Mouse (Mus musculus): ENCODE results near the gene Mrgprf. TPM values are rescaled to one million over a fixed set of nuclear protein-coding genes. Genes with fewer than 3 reads are reported as not detected.

Mrgprf gene
- polyA plus RNA-seq, 1 experiment from 2014 or later, result 0.55 TPM

DNA sequence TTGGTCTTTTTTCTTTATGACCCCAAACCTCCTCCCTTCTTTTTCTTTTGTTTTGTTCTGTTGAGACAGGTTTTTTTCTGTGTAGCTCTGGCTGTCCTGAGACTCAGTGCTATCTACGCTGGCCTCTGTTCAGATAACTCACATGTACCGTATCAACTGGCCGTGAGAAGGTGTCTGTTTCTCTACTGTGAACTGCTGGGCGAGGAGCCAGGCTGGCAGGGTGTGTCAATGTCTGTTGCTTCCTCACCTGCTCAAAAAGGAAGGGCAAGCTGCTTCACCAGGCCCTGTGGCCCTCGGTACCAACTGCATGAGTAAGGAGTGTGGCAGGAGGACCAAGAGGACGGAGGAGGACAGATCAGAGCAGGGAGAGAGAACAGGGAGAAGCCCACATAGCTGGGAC lies 13.2 kb upstream of the Mrgprf start:
- 60% methylated on average over 6 of the region's 6 CpGs for WGBS
- H3K27me3 ChIP-seq (ENCODE audit: insufficient read depth, low read length), result no peaks in the 10 kb centered on the region

DNA sequence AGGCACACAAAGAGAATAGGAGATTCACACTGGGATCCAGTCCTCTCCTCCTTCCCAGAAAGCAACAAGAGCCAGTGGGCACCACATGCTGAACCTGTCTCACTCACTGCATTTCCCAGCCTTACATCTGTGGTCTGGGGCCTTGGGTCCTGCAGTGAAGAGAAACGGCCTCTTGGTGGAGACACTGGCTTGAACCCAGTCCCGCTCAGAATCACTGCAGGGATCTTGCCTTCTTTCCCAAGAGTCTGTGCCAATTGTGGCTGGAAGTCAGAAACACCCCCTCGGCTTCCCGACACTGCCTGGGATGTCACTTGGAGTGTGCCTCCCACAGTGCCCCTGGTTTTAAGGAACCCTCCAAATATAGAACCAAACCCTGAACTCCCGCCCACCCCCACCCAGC lies 11.3 kb upstream of the Mrgprf start:
- Histone ChIP-seq H3K4me2 (no peak overlapping the region), H3K4me1 (ENCODE audit: insufficient read depth) (no peaks in the 10 kb centered on the region), H3K4me3 (ENCODE audit: low read depth, low read length) (no peak overlapping the region), H3K27ac (ENCODE audit: low read depth) (no peak overlapping the region), H3K9me3 (ENCODE audit: low read depth, low read length) (no peaks in the 10 kb centered on the region), H3K27me3 (ENCODE audit: insufficient read depth, low read length) (no peaks in the 10 kb centered on the region), H3K9ac (no peak overlapping the region), H3K36me3 (ENCODE audit: insufficient read depth) (no peaks in the 10 kb centered on the region)
- peak; percentile 75 for TF ChIP-seq CTCF (IDR thresholded peaks at IDR 0.05; ENCODE audit: low read depth)
- ATAC-seq (ENCODE audit: insufficient read depth) (peak; percentile 51; the same call in 1 of the 2 replicates), DNase-seq (peak; percentile 78)
- WGBS, result 19% methylated on average over 5 of the region's 5 CpGs

More for the DNA sequence above, 13.2 kb upstream of the Mrgprf start:
- peaks cover 6% of the 10 kb centered on the region; the same call in 1 of the 2 replicates for H3K4me1 ChIP-seq (ENCODE audit: insufficient read depth)
- DNase-seq (no peak), ATAC-seq (ENCODE audit: insufficient read depth) (no peak)
- no peak overlapping the region for H3K4me3 ChIP-seq (ENCODE audit: low read depth, low read length)
- H3K4me2 ChIP-seq, result no peak overlapping the region
- no peak overlapping the region for H3K9ac ChIP-seq
- no peaks in the 10 kb centered on the region for H3K36me3 ChIP-seq (ENCODE audit: insufficient read depth)
- no peak overlapping the region for H3K27ac ChIP-seq (ENCODE audit: low read depth)
- no peak for TF ChIP-seq CTCF (IDR thresholded peaks at IDR 0.05; ENCODE audit: low read depth)
- H3K9me3 ChIP-seq (ENCODE audit: low read depth, low read length), result no peaks in the 10 kb centered on the region

DNA sequence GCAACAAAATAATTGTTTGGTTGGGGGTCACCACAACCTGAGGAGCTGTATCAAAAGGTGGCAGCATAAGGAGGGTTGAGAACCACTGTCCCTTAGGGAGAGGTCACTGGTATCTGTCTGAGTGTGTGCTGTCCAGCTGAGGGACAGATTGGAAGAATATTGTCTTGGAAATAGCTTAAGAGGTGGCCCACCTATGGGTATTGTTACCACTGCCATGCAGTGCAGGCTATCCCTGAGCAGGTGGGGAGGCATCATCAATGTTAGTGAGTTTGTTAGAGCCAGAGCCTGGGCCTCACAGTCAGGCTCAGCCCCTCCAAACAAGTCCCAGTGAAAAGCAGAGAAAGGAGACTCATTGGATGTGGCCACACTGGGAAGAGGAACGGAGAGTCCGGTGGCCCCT lies 8.8 kb upstream of the Mrgprf start:
- ATAC-seq (ENCODE audit: insufficient read depth) (no peak), DNase-seq (no peak)
- WGBS, result 93% methylated on average over 2 of the region's 2 CpGs
- Histone ChIP-seq H3K27me3 (ENCODE audit: insufficient read depth, low read length) (no peaks in the 10 kb centered on the region), H3K36me3 (ENCODE audit: insufficient read depth) (no peaks in the 10 kb centered on the region), H3K27ac (ENCODE audit: low read depth) (no peak overlapping the region), H3K9me3 (ENCODE audit: low read depth, low read length) (no peaks in the 10 kb centered on the region), H3K9ac (no peak overlapping the region), H3K4me3 (ENCODE audit: low read depth, low read length) (no peak overlapping the region), H3K4me1 (ENCODE audit: insufficient read depth) (no peaks in the 10 kb centered on the region), H3K4me2 (no peak overlapping the region)
- no peak for TF ChIP-seq CTCF (IDR thresholded peaks at IDR 0.05; ENCODE audit: low read depth)

DNA sequence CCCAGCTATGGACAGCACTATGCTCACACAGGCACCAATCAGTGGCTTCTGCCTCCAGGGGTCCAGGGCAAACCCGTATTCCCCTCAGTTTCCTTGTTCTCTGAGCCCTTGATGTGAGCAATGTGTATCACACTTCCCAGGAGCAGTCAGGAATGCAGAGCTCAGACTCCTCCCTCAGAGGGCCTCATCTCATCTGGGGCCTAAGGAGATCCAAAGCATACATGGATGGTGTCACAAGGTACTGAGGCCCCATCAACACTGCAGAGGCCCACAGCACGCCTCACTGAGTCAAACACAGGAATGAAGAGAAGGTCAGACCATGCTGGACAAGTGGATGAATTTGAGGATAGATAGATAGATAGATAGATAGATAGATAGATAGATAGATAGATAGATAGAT lies 7.9 kb upstream of the Mrgprf start:
- H3K36me3 ChIP-seq (ENCODE audit: insufficient read depth), result no peaks in the 10 kb centered on the region
- H3K4me3 ChIP-seq (ENCODE audit: low read depth, low read length), result no peak overlapping the region
- no peaks in the 10 kb centered on the region for H3K27me3 ChIP-seq (ENCODE audit: insufficient read depth, low read length)
- no peak overlapping the region for H3K9ac ChIP-seq
- DNase-seq (no peak), ATAC-seq (ENCODE audit: insufficient read depth) (no peak)
- 60% methylated on average over 2 of the region's 2 CpGs for WGBS
- H3K4me1 ChIP-seq (ENCODE audit: insufficient read depth), result no peaks in the 10 kb centered on the region
- H3K27ac ChIP-seq (ENCODE audit: low read depth), result no peak overlapping the region
- no peak overlapping the region for H3K4me2 ChIP-seq
- no peaks in the 10 kb centered on the region for H3K9me3 ChIP-seq (ENCODE audit: low read depth, low read length)
- no peak for TF ChIP-seq CTCF (IDR thresholded peaks at IDR 0.05; ENCODE audit: low read depth)

DNA sequence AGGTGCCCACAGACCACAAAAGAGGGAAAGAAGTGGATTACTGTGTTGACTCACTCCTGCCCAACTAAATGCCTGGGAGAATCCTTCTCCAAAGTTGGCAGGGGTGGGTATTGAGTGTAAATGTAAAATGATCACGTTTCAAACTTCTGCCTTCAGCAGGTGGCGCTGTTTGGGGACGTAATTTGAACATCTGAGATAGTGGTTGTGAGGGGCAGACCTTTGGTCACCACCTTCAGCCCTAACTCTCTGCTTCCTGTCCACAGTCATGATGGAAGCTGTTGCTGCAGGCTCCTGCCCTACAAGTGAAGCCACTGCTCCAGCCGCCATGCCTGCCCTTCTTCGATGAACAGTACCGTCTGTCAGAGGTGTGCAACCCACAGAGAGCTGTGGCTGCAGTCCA lies 6.8 kb upstream of the Mrgprf start:
- no peak overlapping the region for H3K27ac ChIP-seq (ENCODE audit: low read depth)
- H3K4me1 ChIP-seq (ENCODE audit: insufficient read depth), result peaks cover under 1% of the 10 kb centered on the region; the same call in 1 of the 2 replicates
- no peaks in the 10 kb centered on the region for H3K9me3 ChIP-seq (ENCODE audit: low read depth, low read length)
- no peaks in the 10 kb centered on the region for H3K36me3 ChIP-seq (ENCODE audit: insufficient read depth)
- H3K4me3 ChIP-seq (ENCODE audit: low read depth, low read length), result no peak overlapping the region
- ATAC-seq (ENCODE audit: insufficient read depth) (no peak), DNase-seq (peak; percentile 23)
- H3K27me3 ChIP-seq (ENCODE audit: insufficient read depth, low read length), result no peaks in the 10 kb centered on the region
- no peak overlapping the region for H3K9ac ChIP-seq
- peak; percentile 35 for TF ChIP-seq CTCF (IDR thresholded peaks at IDR 0.05; ENCODE audit: low read depth)
- H3K4me2 ChIP-seq, result no peak overlapping the region
- 36% methylated on average over 6 of the region's 6 CpGs for WGBS

DNA sequence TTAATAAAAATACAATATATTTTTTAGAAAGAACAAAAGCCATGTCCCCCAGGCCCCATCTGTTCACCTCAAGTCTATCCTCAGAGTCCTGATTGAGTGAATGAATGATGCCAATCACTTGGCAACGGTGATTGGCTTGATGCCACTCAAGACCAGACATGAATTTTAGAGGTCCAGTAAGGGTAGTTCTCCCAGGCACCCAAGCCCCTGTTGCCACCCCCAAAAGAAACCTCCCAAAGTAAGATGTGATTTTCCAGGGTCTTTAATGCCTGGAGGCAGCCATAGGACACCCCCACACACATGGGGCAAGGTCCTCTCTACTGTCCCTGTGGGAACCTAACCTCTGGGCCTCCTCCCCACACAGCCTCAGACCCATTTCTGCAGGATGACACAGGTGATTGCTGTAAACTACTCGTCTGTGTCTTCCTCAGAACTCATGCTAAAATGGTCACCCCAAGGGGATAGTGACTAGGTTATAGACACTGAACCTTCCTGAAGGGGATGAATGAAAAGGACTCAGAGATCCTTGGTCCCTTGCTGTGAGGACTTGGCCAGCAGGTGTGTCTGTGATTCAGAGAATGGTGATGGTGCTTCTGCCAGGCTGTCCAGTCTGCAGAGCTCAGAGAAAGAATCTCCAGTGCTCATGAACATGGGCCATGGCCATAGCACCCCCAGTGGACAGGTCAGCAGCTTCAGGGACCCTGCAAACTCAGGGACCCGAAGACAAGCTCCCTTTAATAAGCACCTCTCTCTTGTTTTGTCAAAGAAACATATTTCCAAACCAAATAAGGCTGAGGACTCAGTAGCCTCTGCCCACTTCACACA lies 1.8 kb upstream of the Mrgprf start:
- no peak overlapping the region for H3K27ac ChIP-seq (ENCODE audit: low read depth)
- no peak overlapping the region for H3K4me2 ChIP-seq
- H3K27me3 ChIP-seq (ENCODE audit: insufficient read depth, low read length), result no peaks in the 10 kb centered on the region
- peaks cover 13% of the 10 kb centered on the region for H3K4me1 ChIP-seq (ENCODE audit: insufficient read depth)
- WGBS, result 54% methylated on average over 3 of the region's 3 CpGs
- no peaks in the 10 kb centered on the region for H3K9me3 ChIP-seq (ENCODE audit: low read depth, low read length)
- H3K9ac ChIP-seq, result no peak overlapping the region
- no peak for ATAC-seq (ENCODE audit: insufficient read depth)
- DNase-seq, result no peak
- TF ChIP-seq CTCF (IDR thresholded peaks at IDR 0.05; ENCODE audit: low read depth), result no peak
- no peaks in the 10 kb centered on the region for H3K36me3 ChIP-seq (ENCODE audit: insufficient read depth)
- H3K4me3 ChIP-seq (ENCODE audit: low read depth, low read length), result no peak overlapping the region

DNA sequence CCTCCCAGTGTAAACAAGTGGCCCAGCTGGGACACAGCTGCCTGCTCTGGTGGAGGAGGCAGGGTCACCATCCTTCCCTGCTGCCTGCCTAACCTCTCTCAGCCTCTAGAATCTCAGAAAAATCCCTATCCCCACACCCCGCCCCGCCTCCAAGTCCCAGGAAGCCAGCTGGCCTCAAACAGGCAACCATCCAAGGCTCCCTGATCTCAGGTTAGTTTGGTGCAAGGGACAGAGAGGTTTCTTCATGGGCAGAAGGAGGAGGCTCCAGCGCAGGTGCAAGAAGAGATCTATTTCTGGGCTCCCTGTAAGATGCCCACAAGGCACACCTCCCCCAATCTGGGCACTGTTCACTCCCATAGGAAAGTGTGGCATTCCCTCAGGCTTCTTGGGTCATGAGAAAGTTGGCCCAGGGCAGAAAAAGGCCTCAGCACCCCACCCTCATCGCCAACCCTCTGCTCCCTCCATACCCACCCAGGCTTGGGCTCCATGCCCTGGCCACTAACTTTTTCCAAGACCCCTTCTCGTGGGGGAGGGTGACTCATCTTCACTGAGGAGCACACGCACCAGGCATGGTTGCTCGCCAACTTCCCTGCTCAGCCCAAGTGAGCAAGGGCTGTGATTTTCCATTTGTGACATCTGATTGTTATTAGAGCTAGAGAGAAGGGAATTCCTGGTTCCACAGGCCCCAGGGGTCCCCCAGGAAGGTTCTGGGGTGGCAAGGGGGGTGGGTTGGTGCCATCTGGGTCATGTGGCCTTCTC lies 887 bp upstream of the Mrgprf start:
- H3K36me3 ChIP-seq (ENCODE audit: insufficient read depth), result no peaks in the 10 kb centered on the region
- H3K9ac ChIP-seq, result no peak overlapping the region; the same call in 1 of the 2 replicates
- 0 out of 2 replicates have a peak overlapping the region, but pooled peaks have one; percentile 24 for H3K27ac ChIP-seq (ENCODE audit: low read depth)
- no peaks in the 10 kb centered on the region for H3K27me3 ChIP-seq (ENCODE audit: insufficient read depth, low read length)
- no peak overlapping the region for H3K4me2 ChIP-seq
- ATAC-seq (ENCODE audit: insufficient read depth) (0 out of 2 replicates have a peak, but pooled peaks have one; percentile 2), DNase-seq (peak; percentile 44)
- WGBS, result 51% methylated on average over 7 of the region's 7 CpGs
- no peak for TF ChIP-seq CTCF (IDR thresholded peaks at IDR 0.05; ENCODE audit: low read depth)
- peaks cover 13% of the 10 kb centered on the region for H3K4me1 ChIP-seq (ENCODE audit: insufficient read depth)
- no peaks in the 10 kb centered on the region for H3K9me3 ChIP-seq (ENCODE audit: low read depth, low read length)
- H3K4me3 ChIP-seq (ENCODE audit: low read depth, low read length), result no peak overlapping the region

All from lung, embryonic 14.5 days (tissue).